Mouse (Mus musculus) MEL (cell line): ENCODE data around the gene Slc25a12. TPM values are rescaled to one million over a fixed set of nuclear protein-coding genes. Genes with fewer than 3 reads are reported as not detected.

Experiments used
- DNase-seq: peaks from one replicate; pipeline ENCODE4 v3.0.0; 2011; ENCODE audit warnings: low read depth, low spot score
- H3K27ac ChIP-seq: 2 replicates; pipeline ENCODE4 v1.5.1; 2012; ENCODE audit warnings: low read depth, mild to moderate bottlenecking, control low read depth, low read length, moderate library complexity; ENCODE audit not compliant: control insufficient read depth
- H3K27me3 ChIP-seq, 2 experiments: fragments of 150-350 bp in 1 of 2; sonication (generic) in 1 of 2; 2 replicates each; pipeline ENCODE4 v1.6.1; 2012; ENCODE audit warnings: low read length in 2 of 2, mild to moderate bottlenecking in 2 of 2, improper control_type of control experiment in 1 of 2, moderate library complexity in 1 of 2; ENCODE audit not compliant: insufficient read depth in 2 of 2, control insufficient read depth in 1 of 2
- H3K36me3 ChIP-seq, 2 experiments: 2 replicates each; pipeline ENCODE4 v1.6.1; 2012 to 2014; ENCODE audit warnings: low read length in 2 of 2, improper control_type of control experiment in 1 of 2, inconsistent platforms in 1 of 2, mild to moderate bottlenecking in 1 of 2; ENCODE audit not compliant: insufficient read depth in 2 of 2, control insufficient read depth in 1 of 2
- H3K4me1 ChIP-seq, 2 experiments: fragments of 150-350 bp in 1 of 2; sonication (generic) in 1 of 2; 2 replicates each; pipeline ENCODE4 v1.6.1; 2012; ENCODE audit warnings: low read length in 2 of 2, improper control_type of control experiment in 1 of 2, mild to moderate bottlenecking in 1 of 2; ENCODE audit not compliant: insufficient read depth in 2 of 2, control insufficient read depth in 1 of 2
- H3K4me3 ChIP-seq, 2 experiments: fragments of 150-350 bp in 1 of 2; sonication (generic) in 1 of 2; 2 replicates each; pipeline ENCODE4 v1.5.1; 2012; ENCODE audit warnings: low read depth in 2 of 2, low read length in 2 of 2, mild to moderate bottlenecking in 2 of 2, moderate library complexity in 2 of 2, control low read depth in 1 of 2, improper control_type of control experiment in 1 of 2; ENCODE audit not compliant: control insufficient read depth in 1 of 2, insufficient read depth in 1 of 2
- H3K79me2 ChIP-seq: 2 replicates; pipeline ENCODE4 v1.6.1; 2012; ENCODE audit warnings: mild to moderate bottlenecking, low read length, moderate library complexity; ENCODE audit not compliant: control insufficient read depth, poor library complexity, insufficient read depth
- H3K9ac ChIP-seq: 2 replicates; pipeline ENCODE4 v1.6.1; 2012; ENCODE audit warnings: low read depth, mild to moderate bottlenecking, control low read depth, low read length, moderate library complexity; ENCODE audit not compliant: control insufficient read depth, poor library complexity, severe bottlenecking
- H3K9me3 ChIP-seq: fragments of 150-350 bp; sonication (generic); replicated peaks from 2 replicates; pipeline ENCODE4 v1.6.1; 2012; ENCODE audit warnings: mild to moderate bottlenecking, low read length, improper control_type of control experiment, moderate library complexity; ENCODE audit not compliant: insufficient read depth
- BHLHE40 ChIP-seq: IDR thresholded peaks from 2 replicates; pipeline ENCODE4 v1.6.1; 2012; ENCODE audit warnings: low read depth, mild to moderate bottlenecking, inconsistent platforms, low read length, improper control_type of control experiment, borderline replicate concordance
- CHD2 ChIP-seq: IDR thresholded peaks from 2 replicates; pipeline ENCODE4 v1.6.1; 2011; ENCODE audit warnings: low read length, improper control_type of control experiment
- CTCF ChIP-seq, 3 experiments: IDR thresholded peaks in 2 of 3; conservative IDR thresholded peaks in 1 of 3; 2 replicates each; pipeline ENCODE4 v1.5.1; 2011 to 2012; ENCODE audit warnings: low read length in 3 of 3, low read depth in 2 of 3, mild to moderate bottlenecking in 2 of 3, improper control_type of control experiment in 1 of 3, inconsistent platforms in 1 of 3, mixed read lengths in 1 of 3, moderate library complexity in 1 of 3; ENCODE audit not compliant: control insufficient read depth in 1 of 3, insufficient read depth in 1 of 3, poor library complexity in 1 of 3, severe bottlenecking in 1 of 3
- E2F4 ChIP-seq: IDR thresholded peaks from 2 replicates; pipeline ENCODE4 v1.6.1; 2011; ENCODE audit warnings: low read depth, low read length, improper control_type of control experiment, borderline replicate concordance
- ELF1 ChIP-seq: IDR thresholded peaks from 2 replicates; pipeline ENCODE4 v1.6.1; 2014; ENCODE audit warnings: low read depth, mild to moderate bottlenecking, inconsistent platforms, low read length, improper control_type of control experiment, moderate library complexity
- EP300 ChIP-seq, 2 experiments: IDR thresholded peaks; 2 replicates each; pipeline ENCODE4 v1.6.1; 2011; ENCODE audit warnings: improper control_type of control experiment in 2 of 2, low read length in 2 of 2, low read depth in 1 of 2, mild to moderate bottlenecking in 1 of 2
- ETS1 ChIP-seq: IDR thresholded peaks from 2 replicates; pipeline ENCODE4 v1.6.1; 2012; ENCODE audit warnings: low read depth, mild to moderate bottlenecking, inconsistent platforms, low read length, improper control_type of control experiment, moderate library complexity
- GABPA ChIP-seq: IDR thresholded peaks from 2 replicates; pipeline ENCODE4 v1.6.1; 2012; ENCODE audit warnings: low read depth, mild to moderate bottlenecking, inconsistent platforms, low read length, improper control_type of control experiment, moderate library complexity
- GATA1 ChIP-seq: IDR thresholded peaks from 2 replicates; pipeline ENCODE4 v1.6.1; 2011; ENCODE audit warnings: low read depth, low read length, improper control_type of control experiment
- HCFC1 ChIP-seq: IDR thresholded peaks from 2 replicates; pipeline ENCODE4 v1.6.1; 2012; ENCODE audit warnings: low read depth, mild to moderate bottlenecking, inconsistent platforms, low read length, improper control_type of control experiment, moderate library complexity
- MAX ChIP-seq: IDR thresholded peaks from 2 replicates; pipeline ENCODE4 v1.6.1; 2011; ENCODE audit warnings: low read length, improper control_type of control experiment
- MAZ ChIP-seq: IDR thresholded peaks from 2 replicates; pipeline ENCODE4 v1.6.1; 2012; ENCODE audit warnings: low read depth, mild to moderate bottlenecking, inconsistent platforms, low read length, improper control_type of control experiment
- MEF2A ChIP-seq: IDR thresholded peaks from 2 replicates; pipeline ENCODE4 v1.6.1; 2014; ENCODE audit warnings: low read depth, mild to moderate bottlenecking, inconsistent platforms, low read length, improper control_type of control experiment; ENCODE audit not compliant: poor library complexity, insufficient replicate concordance, severe bottlenecking; ENCODE audit errors: extremely low read depth
- MXI1 ChIP-seq: IDR thresholded peaks from 2 replicates; pipeline ENCODE4 v1.6.1; 2011; ENCODE audit warnings: mild to moderate bottlenecking, low read depth, low read length, improper control_type of control experiment
- MYC ChIP-seq: IDR thresholded peaks from 2 replicates; pipeline ENCODE4 v1.6.1; 2011; ENCODE audit warnings: low read depth, mild to moderate bottlenecking, low read length, improper control_type of control experiment, moderate library complexity
- NRF1 ChIP-seq: IDR thresholded peaks from 2 replicates; pipeline ENCODE4 v1.6.1; 2014; ENCODE audit warnings: low read depth, mild to moderate bottlenecking, inconsistent platforms, low read length, improper control_type of control experiment, moderate library complexity; ENCODE audit not compliant: poor library complexity, insufficient read depth, severe bottlenecking
- POLR2A ChIP-seq, 2 experiments: IDR thresholded peaks; 2 replicates each; pipeline ENCODE4 v1.6.1; 2011 to 2012; ENCODE audit warnings: low read length in 2 of 2, mild to moderate bottlenecking in 2 of 2, control low read depth in 1 of 2, improper control_type of control experiment in 1 of 2, low read depth in 1 of 2, moderate library complexity in 1 of 2; ENCODE audit not compliant: control insufficient read depth in 1 of 2, insufficient read depth in 1 of 2, poor library complexity in 1 of 2
- RAD21 ChIP-seq: IDR thresholded peaks from 2 replicates; pipeline ENCODE4 v1.6.1; 2011; ENCODE audit warnings: mild to moderate bottlenecking, low read depth, low read length, improper control_type of control experiment
- RCOR1 ChIP-seq: IDR thresholded peaks from 2 replicates; pipeline ENCODE4 v1.6.1; 2012; ENCODE audit warnings: low read depth, mild to moderate bottlenecking, inconsistent platforms, low read length, improper control_type of control experiment
- SMC3 ChIP-seq: IDR thresholded peaks from 2 replicates; pipeline ENCODE4 v1.6.1; 2011; ENCODE audit warnings: low read depth, low read length, improper control_type of control experiment
- TAL1 ChIP-seq: IDR thresholded peaks from 2 replicates; pipeline ENCODE4 v1.6.1; 2012; ENCODE audit warnings: mild to moderate bottlenecking, inconsistent platforms, low read length, moderate library complexity, mixed read lengths
- TBP ChIP-seq: IDR thresholded peaks from 2 replicates; pipeline ENCODE4 v1.8.0; 2011; ENCODE audit warnings: low read depth, low read length, improper control_type of control experiment
- TCF12 ChIP-seq: IDR thresholded peaks from 2 replicates; pipeline ENCODE4 v1.6.1; 2014; ENCODE audit warnings: low read depth, mild to moderate bottlenecking, inconsistent platforms, low read length, improper control_type of control experiment, moderate library complexity
- ZC3H11A ChIP-seq: IDR thresholded peaks from 2 replicates; pipeline ENCODE4 v1.6.1; 2012; ENCODE audit warnings: low read depth, mild to moderate bottlenecking, inconsistent platforms, low read length, improper control_type of control experiment
- ZMIZ1 ChIP-seq: IDR thresholded peaks from 2 replicates; pipeline ENCODE4 v1.6.1; 2012; ENCODE audit warnings: low read depth, mild to moderate bottlenecking, inconsistent platforms, low read length, improper control_type of control experiment, moderate library complexity
- polyA plus RNA-seq, 2 experiments: library from polyadenylated mRNA; stranded (reverse) in 1 of 2; unstranded in 1 of 2; fragments of >175 nt in 1 of 2; fragments of >200 nt in 1 of 2; gene quantifications; 2 replicates each; pipeline versions ENCODE4 v1.2.1 to v1.2.4; 2012; ENCODE audit warnings: low replicate concordance in 2 of 2, low read depth in 1 of 2; ENCODE audit not compliant: insufficient read length in 2 of 2, insufficient read depth in 1 of 2, missing spikeins in 1 of 2
- total RNA-seq: library from RNA; depleted of rRNA; stranded (reverse); fragments of 300-350 nt; gene quantifications from 2 replicates; pipeline ENCODE4 v1.2.3, GENCODE M21; 2012

Slc25a12 gene
- total and polyA plus RNA-seq, 3 experiments, result 63.2 to 98.6 TPM; not detected in 1

GRCm38 (mm10) chr2:71306357-71306756 lies 61.2 kb downstream of the Slc25a12 start:
- peaks cover 0 to 2% of the 10 kb centered on the region in 2 experiments; a peak in 2 of 4 replicates for H3K4me1 ChIP-seq
- peaks cover 5 to 6% of the 10 kb centered on the region in 2 experiments; a peak in 3 of 4 replicates for H3K36me3 ChIP-seq
- DNase-seq, result no peak
- no peaks in the 10 kb centered on the region for H3K9me3 ChIP-seq
- no peaks in the 10 kb centered on the region for H3K27me3 ChIP-seq
- no peak overlapping the region for H3K27ac ChIP-seq
- TF ChIP-seq E2F4 (no peak), TBP (no peak), ZC3H11A (no peak), ZMIZ1 (no peak), BHLHE40 (no peak), EP300 (IDR thresholded peaks at IDR 0.05; ENCODE audit: low read depth in 1 of 2, low read length in 2 of 2) (no peak), SMC3 (no peak), CTCF (IDR thresholded peaks at IDR 0.05 in 2 of 3, conservative IDR thresholded peaks at IDR 0.05 in 1 of 3; ENCODE audit: control insufficient read depth in 1 of 3, insufficient read depth in 1 of 3, low read depth in 2 of 3, low read length in 3 of 3, poor library complexity in 1 of 3, severe bottlenecking in 1 of 3) (no peak), NRF1 (no peak), MAZ (no peak)
- H3K4me3 ChIP-seq, result no peak overlapping the region
- no peak overlapping the region for H3K9ac ChIP-seq
- H3K79me2 ChIP-seq, result no peaks in the 10 kb centered on the region

DNA sequence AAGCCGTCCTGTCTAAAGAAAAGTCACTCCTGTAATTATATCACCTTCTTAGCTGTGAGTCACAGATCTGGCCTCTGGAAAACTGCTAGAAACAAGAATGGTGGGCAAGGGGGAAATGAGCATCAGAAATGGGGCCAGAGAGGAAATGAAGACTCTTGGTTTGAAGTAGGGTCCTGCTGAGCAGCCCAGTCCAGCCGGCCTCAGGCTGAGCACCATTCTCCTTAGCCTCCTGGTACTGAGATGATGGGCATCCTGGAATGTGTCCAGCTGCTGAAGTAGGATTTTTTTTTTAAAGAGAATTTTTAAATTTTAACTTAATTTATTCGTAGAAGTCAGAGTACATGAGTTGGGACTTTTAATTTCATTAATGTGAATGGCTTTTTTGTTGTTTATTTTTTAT lies 62.7 kb downstream of the Slc25a12 start:
- H3K9ac ChIP-seq, result no peak overlapping the region
- H3K79me2 ChIP-seq, result no peaks in the 10 kb centered on the region
- no peak for DNase-seq
- H3K27me3 ChIP-seq, result no peaks in the 10 kb centered on the region
- no peak overlapping the region for H3K4me3 ChIP-seq
- peaks cover 3 to 6% of the 10 kb centered on the region in 2 experiments; a peak in 2 of 4 replicates for H3K36me3 ChIP-seq
- H3K4me1 ChIP-seq, result peaks cover 0 to 2% of the 10 kb centered on the region in 2 experiments; a peak in 2 of 4 replicates
- H3K9me3 ChIP-seq, result no peaks in the 10 kb centered on the region
- H3K27ac ChIP-seq, result no peak overlapping the region
- no peak for TF ChIP-seq MEF2A
- TF ChIP-seq ELF1, result no peak
- no peak for TF ChIP-seq E2F4
- TF ChIP-seq HCFC1, result no peak
- TF ChIP-seq TAL1, result no peak

- no peak for DNase-seq
- Histone ChIP-seq H3K27ac (no peak overlapping the region), H3K4me1 (peaks cover 0 to 2% of the 10 kb centered on the region in 2 experiments; a peak in 2 of 4 replicates), H3K9ac (no peak overlapping the region), H3K27me3 (no peaks in the 10 kb centered on the region), H3K79me2 (no peaks in the 10 kb centered on the region), H3K9me3 (no peaks in the 10 kb centered on the region), H3K36me3 (peaks cover 2 to 6% of the 10 kb centered on the region in 2 experiments; a peak in 2 of 4 replicates), H3K4me3 (no peak overlapping the region)
- TF ChIP-seq POLR2A (IDR thresholded peaks at IDR 0.05; ENCODE audit: control insufficient read depth in 1 of 2, insufficient read depth in 1 of 2, low read depth in 1 of 2, low read length in 2 of 2, poor library complexity in 1 of 2), result no peak
- TF ChIP-seq MYC, result no peak
- TF ChIP-seq GABPA, result no peak
- no peak for TF ChIP-seq CHD2
- no peak for TF ChIP-seq RCOR1
- TF ChIP-seq MXI1, result no peak
- TF ChIP-seq ZC3H11A, result no peak
- TF ChIP-seq TBP, result no peak
- TF ChIP-seq BHLHE40, result no peak
- no peak for TF ChIP-seq TCF12
- TF ChIP-seq RAD21, result no peak
- TF ChIP-seq ETS1, result no peak
- no peak for TF ChIP-seq GATA1
- no peak for TF ChIP-seq MAX
Measured at GRCm38 (mm10) chr2:71303221-71303620, 64.3 kb downstream of the Slc25a12 start.
